Mouse (Mus musculus): ENCODE measurements around the gene Zfp593. TPM values are rescaled to one million over a fixed set of nuclear protein-coding genes. Genes with fewer than 3 reads are reported as not detected.

Zfp593 gene
- total and polyA plus RNA-seq, 2 experiments from 2014 or later: 11.6 to 13.8 TPM

- no peak overlapping the region for H3K4me3 ChIP-seq (ENCODE audit: low read depth, low read length)
- no peak overlapping the region for H3K27ac ChIP-seq (ENCODE audit: low read depth, low read length)
- ATAC-seq (no peak), DNase-seq (no peak)
- peaks cover 3% of the 10 kb centered on the region; the same call in 1 of the 2 replicates for H3K4me1 ChIP-seq (ENCODE audit: insufficient read depth)
- no peaks in the 10 kb centered on the region for H3K36me3 ChIP-seq (ENCODE audit: insufficient read depth)
- H3K9ac ChIP-seq: no peak overlapping the region
- TF ChIP-seq CTCF (IDR thresholded peaks at IDR 0.05; ENCODE audit: low read depth): no peak
- H3K27me3 ChIP-seq (ENCODE audit: insufficient read depth, low read length): peaks cover 7% of the 10 kb centered on the region; the same call in 1 of the 2 replicates
- H3K9me3 ChIP-seq (ENCODE audit: low read length): no peaks in the 10 kb centered on the region
- peak overlapping the region; percentile 21; the same call in 1 of the 2 replicates for H3K4me2 ChIP-seq (ENCODE audit: low read depth)
- WGBS: 10% methylated on average over 10 of the region's 10 CpGs
Measured at GRCm38 (mm10) chr4:134238686-134239085, 6.7 kb downstream of the Zfp593 start.

- Histone ChIP-seq H3K4me3 (ENCODE audit: low read depth, low read length) (no peak within 1 kb of the TSS), H3K4me2 (ENCODE audit: low read depth) (peak within 1 kb of the TSS; percentile 21; the same call in 1 of the 2 replicates), H3K27ac (ENCODE audit: low read depth, low read length) (no peak within 1 kb of the TSS), H3K27me3 (ENCODE audit: insufficient read depth, low read length) (peaks cover 7% of the 10 kb centered on the region; the same call in 1 of the 2 replicates), H3K36me3 (ENCODE audit: insufficient read depth) (no peaks in the 10 kb centered on the region), H3K4me1 (ENCODE audit: insufficient read depth) (peaks cover 3% of the 10 kb centered on the region; the same call in 1 of the 2 replicates), H3K9me3 (ENCODE audit: low read length) (no peaks in the 10 kb centered on the region), H3K9ac (no peak within 1 kb of the TSS)
- peak; percentile 28 for DNase-seq
- no peak for ATAC-seq
- TF ChIP-seq CTCF (IDR thresholded peaks at IDR 0.05; ENCODE audit: low read depth): no peak
- 3% methylated on average over 18 of the region's 18 CpGs for WGBS
Measured at GRCm38 (mm10) chr4:134238279-134238651, 7.1 kb downstream of the Zfp593 start, which contains the start of gene Cnksr1. TSS of gene Cnksr1 (minus strand) at chr4:134238399.

GRCm38 (mm10) chr4:134237582-134238278, 7.7 kb downstream of the Zfp593 start:
- no peak for ATAC-seq
- Histone ChIP-seq H3K4me3 (ENCODE audit: low read depth, low read length) (no peak overlapping the region), H3K9me3 (ENCODE audit: low read length) (no peaks in the 10 kb centered on the region), H3K4me2 (ENCODE audit: low read depth) (peak overlapping the region; percentile 21; the same call in 1 of the 2 replicates), H3K27ac (ENCODE audit: low read depth, low read length) (no peak overlapping the region), H3K4me1 (ENCODE audit: insufficient read depth) (peaks cover 3% of the 10 kb centered on the region; the same call in 1 of the 2 replicates), H3K36me3 (ENCODE audit: insufficient read depth) (no peaks in the 10 kb centered on the region), H3K9ac (no peak overlapping the region), H3K27me3 (ENCODE audit: insufficient read depth, low read length) (peaks cover 7% of the 10 kb centered on the region; the same call in 1 of the 2 replicates)
- no peak for TF ChIP-seq CTCF (IDR thresholded peaks at IDR 0.05; ENCODE audit: low read depth)
- WGBS: 29% methylated on average over 19 of the region's 19 CpGs
- DNase-seq: no peak

GRCm38 (mm10) chr4:134234876-134235275, 10.5 kb downstream of the Zfp593 start:
- Histone ChIP-seq H3K4me2 (ENCODE audit: low read depth) (no peak overlapping the region), H3K27me3 (ENCODE audit: insufficient read depth, low read length) (peaks cover 7% of the 10 kb centered on the region; the same call in 1 of the 2 replicates), H3K4me3 (ENCODE audit: low read depth, low read length) (no peak overlapping the region), H3K27ac (ENCODE audit: low read depth, low read length) (no peak overlapping the region), H3K9me3 (ENCODE audit: low read length) (no peaks in the 10 kb centered on the region), H3K36me3 (ENCODE audit: insufficient read depth) (no peaks in the 10 kb centered on the region), H3K4me1 (ENCODE audit: insufficient read depth) (peaks cover 3% of the 10 kb centered on the region; the same call in 1 of the 2 replicates), H3K9ac (no peak overlapping the region)
- DNase-seq (no peak), ATAC-seq (no peak)
- 83% methylated on average over 5 of the region's 5 CpGs for WGBS
- TF ChIP-seq CTCF (IDR thresholded peaks at IDR 0.05; ENCODE audit: low read depth): no peak

GRCm38 (mm10) chr4:134230431-134230830, 15.0 kb downstream of the Zfp593 start:
- no peak overlapping the region for H3K27ac ChIP-seq (ENCODE audit: low read depth, low read length)
- no peaks in the 10 kb centered on the region for H3K4me1 ChIP-seq (ENCODE audit: insufficient read depth)
- no peaks in the 10 kb centered on the region for H3K27me3 ChIP-seq (ENCODE audit: insufficient read depth, low read length)
- no peak overlapping the region for H3K9ac ChIP-seq
- H3K36me3 ChIP-seq (ENCODE audit: insufficient read depth): no peaks in the 10 kb centered on the region
- H3K9me3 ChIP-seq (ENCODE audit: low read length): no peaks in the 10 kb centered on the region
- DNase-seq (no peak), ATAC-seq (no peak)
- 43% methylated on average over 8 of the region's 8 CpGs for WGBS
- H3K4me2 ChIP-seq (ENCODE audit: low read depth): no peak overlapping the region
- no peak for TF ChIP-seq CTCF (IDR thresholded peaks at IDR 0.05; ENCODE audit: low read depth)
- H3K4me3 ChIP-seq (ENCODE audit: low read depth, low read length): no peak overlapping the region

- H3K9ac ChIP-seq: no peak within 1 kb of the TSS
- H3K9me3 ChIP-seq (ENCODE audit: low read length): no peaks in the 10 kb centered on the region
- H3K36me3 ChIP-seq (ENCODE audit: insufficient read depth): no peaks in the 10 kb centered on the region
- H3K4me2 ChIP-seq (ENCODE audit: low read depth): no peak within 1 kb of the TSS
- peak; percentile 50 for TF ChIP-seq CTCF (IDR thresholded peaks at IDR 0.05; ENCODE audit: low read depth)
- H3K27me3 ChIP-seq (ENCODE audit: insufficient read depth, low read length): no peaks in the 10 kb centered on the region
- WGBS: 71% methylated on average over 8 of the region's 8 CpGs
- H3K4me3 ChIP-seq (ENCODE audit: low read depth, low read length): no peak within 1 kb of the TSS
- no peak for ATAC-seq
- peak; percentile 13 for DNase-seq
- H3K27ac ChIP-seq (ENCODE audit: low read depth, low read length): no peak within 1 kb of the TSS
- no peaks in the 10 kb centered on the region for H3K4me1 ChIP-seq (ENCODE audit: insufficient read depth)
Measured at GRCm38 (mm10) chr4:134227194-134227593, 18.2 kb downstream of the Zfp593 start, which contains the start of gene Catsper4. TSS of gene Catsper4 (minus strand) at chr4:134227383.

All from forebrain, postnatal 0 days (tissue).